Mouse (Mus musculus) ES-Bruce4 (cell line): ENCODE measurements around the gene Vps8.

Experiments
- CTCF ChIP-seq: IDR thresholded peaks from one replicate; pipeline ENCODE4 v1.8.1; 2011; ENCODE audit warnings: low read depth, low read length
- EP300 ChIP-seq: IDR thresholded peaks from 2 replicates; pipeline ENCODE4 v1.6.1; 2011; ENCODE audit warnings: low read depth, low read length; ENCODE audit not compliant: insufficient read depth
- POLR2A ChIP-seq: IDR thresholded peaks from one replicate; pipeline ENCODE4 v1.8.1; 2011; ENCODE audit warnings: low read length; ENCODE audit not compliant: insufficient read depth

DNA sequence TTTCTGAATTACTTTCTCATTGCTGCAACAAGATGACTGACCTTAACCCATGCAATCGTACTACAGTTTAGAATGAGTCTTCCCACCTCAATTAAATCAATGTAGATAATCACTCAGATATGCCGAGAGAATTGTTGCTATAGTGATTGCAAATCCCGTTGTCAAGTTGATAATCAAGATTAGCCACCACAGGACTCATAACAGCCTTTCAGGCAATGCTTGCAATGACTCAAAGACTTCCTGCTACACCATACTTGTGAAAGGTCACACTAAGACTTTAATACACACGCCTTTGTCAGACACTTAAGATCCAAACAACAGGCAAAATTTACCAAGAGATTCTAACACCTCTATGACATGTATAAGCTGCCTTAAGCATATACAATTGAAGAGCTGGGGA, 249.0 kb downstream of the Vps8 start:
- TF ChIP-seq CTCF (no peak), EP300 (no peak), POLR2A (no peak)
